Mouse (Mus musculus): ENCODE data around the gene Wasf3. TPM values are rescaled to one million over a fixed set of nuclear protein-coding genes. Genes with fewer than 3 reads are reported as not detected.

Wasf3 gene
- polyA plus RNA-seq, 1 experiment from 2014 or later: 0.84 TPM

GRCm38 (mm10) chr5:146380041-146380440, 4.7 kb upstream of the Wasf3 start:
- ATAC-seq (ENCODE audit: insufficient read depth) (no peak), DNase-seq (no peak)
- H3K4me2 ChIP-seq: no peak overlapping the region
- TF ChIP-seq CTCF (IDR thresholded peaks at IDR 0.05; ENCODE audit: low read depth): no peak
- no peak overlapping the region for H3K27ac ChIP-seq (ENCODE audit: low read depth)
- no peak overlapping the region for H3K9ac ChIP-seq
- WGBS: 74% methylated on average over 8 of the region's 8 CpGs
- H3K36me3 ChIP-seq (ENCODE audit: insufficient read depth): no peaks in the 10 kb centered on the region
- H3K27me3 ChIP-seq (ENCODE audit: insufficient read depth, low read length): peaks cover 3% of the 10 kb centered on the region; the same call in 1 of the 2 replicates
- no peak overlapping the region for H3K4me3 ChIP-seq (ENCODE audit: low read depth, low read length)
- H3K9me3 ChIP-seq (ENCODE audit: low read depth, low read length): no peaks in the 10 kb centered on the region; the same call in 1 of the 2 replicates
- no peaks in the 10 kb centered on the region for H3K4me1 ChIP-seq (ENCODE audit: insufficient read depth)

GRCm38 (mm10) chr5:146382268-146382667, 2.5 kb upstream of the Wasf3 start:
- DNase-seq (peak; percentile 18), ATAC-seq (ENCODE audit: insufficient read depth) (no peak)
- no peak overlapping the region for H3K9ac ChIP-seq
- H3K4me1 ChIP-seq (ENCODE audit: insufficient read depth): no peaks in the 10 kb centered on the region
- no peak overlapping the region for H3K4me3 ChIP-seq (ENCODE audit: low read depth, low read length)
- 77% methylated on average over 3 of the region's 3 CpGs for WGBS
- H3K36me3 ChIP-seq (ENCODE audit: insufficient read depth): no peaks in the 10 kb centered on the region
- H3K9me3 ChIP-seq (ENCODE audit: low read depth, low read length): no peaks in the 10 kb centered on the region; the same call in 1 of the 2 replicates
- no peak overlapping the region for H3K27ac ChIP-seq (ENCODE audit: low read depth)
- no peak overlapping the region for H3K4me2 ChIP-seq
- peaks cover 7% of the 10 kb centered on the region for H3K27me3 ChIP-seq (ENCODE audit: insufficient read depth, low read length)
- TF ChIP-seq CTCF (IDR thresholded peaks at IDR 0.05; ENCODE audit: low read depth): peak; percentile 33; the same call in 1 of the 2 replicates

- no peak for TF ChIP-seq CTCF (IDR thresholded peaks at IDR 0.05; ENCODE audit: low read depth)
- H3K4me2 ChIP-seq: no peak overlapping the region
- H3K36me3 ChIP-seq (ENCODE audit: insufficient read depth): no peaks in the 10 kb centered on the region
- H3K4me1 ChIP-seq (ENCODE audit: insufficient read depth): no peaks in the 10 kb centered on the region
- no peaks in the 10 kb centered on the region; the same call in 1 of the 2 replicates for H3K9me3 ChIP-seq (ENCODE audit: low read depth, low read length)
- H3K27me3 ChIP-seq (ENCODE audit: insufficient read depth, low read length): peaks cover 7% of the 10 kb centered on the region
- no peak overlapping the region for H3K9ac ChIP-seq
- ATAC-seq (ENCODE audit: insufficient read depth): no peak
- no peak overlapping the region for H3K4me3 ChIP-seq (ENCODE audit: low read depth, low read length)
- H3K27ac ChIP-seq (ENCODE audit: low read depth): no peak overlapping the region
- DNase-seq: no peak
- 73% methylated on average over 6 of the region's 6 CpGs for WGBS
These were observed 1.4 kb upstream of the Wasf3 start for GRCm38 (mm10) chr5:146383401-146383800.

- ATAC-seq (ENCODE audit: insufficient read depth): no peak
- no peak overlapping the region for H3K27ac ChIP-seq (ENCODE audit: low read depth)
- H3K4me1 ChIP-seq (ENCODE audit: insufficient read depth): no peaks in the 10 kb centered on the region
- H3K9me3 ChIP-seq (ENCODE audit: low read depth, low read length): no peaks in the 10 kb centered on the region; the same call in 1 of the 2 replicates
- WGBS: 17% methylated on average over 13 of the region's 13 CpGs
- H3K27me3 ChIP-seq (ENCODE audit: insufficient read depth, low read length): peaks cover 7% of the 10 kb centered on the region
- H3K4me3 ChIP-seq (ENCODE audit: low read depth, low read length): peak overlapping the region; percentile 61
- H3K9ac ChIP-seq: peak overlapping the region; percentile 42; the same call in 1 of the 2 replicates
- no peak for DNase-seq
- H3K36me3 ChIP-seq (ENCODE audit: insufficient read depth): no peaks in the 10 kb centered on the region
- peak overlapping the region; percentile 82 for H3K4me2 ChIP-seq
- no peak for TF ChIP-seq CTCF (IDR thresholded peaks at IDR 0.05; ENCODE audit: low read depth)
These were observed 1.2 kb downstream of the Wasf3 start for GRCm38 (mm10) chr5:146385989-146386388.

GRCm38 (mm10) chr5:146386906-146387305, 2.1 kb downstream of the Wasf3 start:
- H3K27ac ChIP-seq (ENCODE audit: low read depth): no peak overlapping the region
- no peak overlapping the region for H3K4me3 ChIP-seq (ENCODE audit: low read depth, low read length)
- WGBS: 91% methylated on average over 4 of the region's 4 CpGs
- H3K4me1 ChIP-seq (ENCODE audit: insufficient read depth): no peaks in the 10 kb centered on the region
- TF ChIP-seq CTCF (IDR thresholded peaks at IDR 0.05; ENCODE audit: low read depth): peak; percentile 11; the same call in 1 of the 2 replicates
- no peak for ATAC-seq (ENCODE audit: insufficient read depth)
- H3K4me2 ChIP-seq: no peak overlapping the region
- no peak for DNase-seq
- H3K36me3 ChIP-seq (ENCODE audit: insufficient read depth): no peaks in the 10 kb centered on the region
- H3K27me3 ChIP-seq (ENCODE audit: insufficient read depth, low read length): peaks cover 7% of the 10 kb centered on the region
- no peaks in the 10 kb centered on the region; the same call in 1 of the 2 replicates for H3K9me3 ChIP-seq (ENCODE audit: low read depth, low read length)
- no peak overlapping the region for H3K9ac ChIP-seq

GRCm38 (mm10) chr5:146394563-146394962, 9.8 kb downstream of the Wasf3 start:
- Histone ChIP-seq H3K27ac (ENCODE audit: low read depth) (no peak overlapping the region), H3K4me1 (ENCODE audit: insufficient read depth) (no peaks in the 10 kb centered on the region), H3K4me3 (ENCODE audit: low read depth, low read length) (no peak overlapping the region), H3K9ac (no peak overlapping the region), H3K9me3 (ENCODE audit: low read depth, low read length) (0 out of 2 replicates have a peak, but pooled peaks cover 3% of the 10 kb centered on the region), H3K36me3 (ENCODE audit: insufficient read depth) (no peaks in the 10 kb centered on the region), H3K27me3 (ENCODE audit: insufficient read depth, low read length) (no peaks in the 10 kb centered on the region), H3K4me2 (no peak overlapping the region)
- no peak for ATAC-seq (ENCODE audit: insufficient read depth)
- WGBS: 86% methylated on average over 7 of the region's 7 CpGs
- TF ChIP-seq CTCF (IDR thresholded peaks at IDR 0.05; ENCODE audit: low read depth): no peak
- DNase-seq: no peak

GRCm38 (mm10) chr5:146397253-146397652, 12.5 kb downstream of the Wasf3 start:
- Histone ChIP-seq H3K27ac (ENCODE audit: low read depth) (no peak overlapping the region), H3K4me3 (ENCODE audit: low read depth, low read length) (no peak overlapping the region), H3K4me2 (no peak overlapping the region), H3K9ac (no peak overlapping the region), H3K4me1 (ENCODE audit: insufficient read depth) (no peaks in the 10 kb centered on the region), H3K27me3 (ENCODE audit: insufficient read depth, low read length) (no peaks in the 10 kb centered on the region), H3K9me3 (ENCODE audit: low read depth, low read length) (0 out of 2 replicates have a peak, but pooled peaks cover 3% of the 10 kb centered on the region), H3K36me3 (ENCODE audit: insufficient read depth) (no peaks in the 10 kb centered on the region)
- 62% methylated on average over 5 of the region's 5 CpGs for WGBS
- ATAC-seq (ENCODE audit: insufficient read depth): no peak
- no peak for TF ChIP-seq CTCF (IDR thresholded peaks at IDR 0.05; ENCODE audit: low read depth)
- no peak for DNase-seq
